Mouse (Mus musculus) E14TG2a.4 (cell line): ENCODE measurements around the gene Mrpl37.

ENCODE experiments used
- H3K27me3 ChIP-seq: 2 replicates; pipeline ENCODE4 v1.6.1; 2014; ENCODE audit warnings: low read length, control low read depth; ENCODE audit not compliant: insufficient read depth
- H3K36me3 ChIP-seq: 2 replicates; pipeline ENCODE4 v1.6.1; 2014; ENCODE audit warnings: low read length, control low read depth; ENCODE audit not compliant: insufficient read depth
- H3K4me1 ChIP-seq: replicated peaks from 2 replicates; pipeline ENCODE4 v1.6.1; 2014; ENCODE audit warnings: low read depth, low read length, control low read depth
- H3K4me3 ChIP-seq: replicated peaks from 2 replicates; pipeline ENCODE4 v1.5.1; 2014; ENCODE audit warnings: mild to moderate bottlenecking, low read length
- H3K9me3 ChIP-seq: 2 replicates; pipeline ENCODE4 v1.6.1; 2014; ENCODE audit warnings: low read length, control low read depth
- CTCF ChIP-seq: conservative IDR thresholded peaks from 2 replicates; pipeline ENCODE4 v1.5.1; 2014; ENCODE audit warnings: low read length
- NANOG ChIP-seq: IDR thresholded peaks from 2 replicates; pipeline ENCODE4 v1.6.1; 2014; ENCODE audit warnings: borderline replicate concordance, low read length, mixed read lengths
- POU5F1 ChIP-seq: IDR thresholded peaks from 2 replicates; pipeline ENCODE4 v1.6.1; 2014; ENCODE audit warnings: low read length, borderline replicate concordance

Mrpl37 gene

DNA sequence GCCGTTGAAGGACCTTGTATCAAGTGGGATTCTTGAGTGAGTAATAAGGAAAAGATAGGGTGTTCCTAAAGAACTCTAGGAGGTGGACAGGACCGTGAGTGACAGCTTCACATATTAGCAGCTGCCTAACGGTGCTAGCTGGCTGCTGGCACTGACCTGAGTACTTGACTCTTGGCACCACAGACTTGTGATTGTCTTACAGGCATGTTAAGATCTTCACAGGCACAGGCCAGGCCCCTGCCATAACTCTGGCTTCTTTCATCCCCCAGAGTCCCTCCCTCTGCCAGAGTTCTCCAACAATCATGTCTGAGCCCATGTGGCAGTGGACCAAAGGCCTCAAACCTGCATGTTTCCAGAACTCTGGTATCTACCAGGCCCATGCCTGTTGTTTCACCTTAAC, 48.1 kb downstream of the Mrpl37 start:
- Histone ChIP-seq H3K4me3 (no peak overlapping the region), H3K4me1 (peaks cover 56% of the 10 kb centered on the region), H3K27me3 (no peaks in the 10 kb centered on the region), H3K36me3 (peaks cover 5% of the 10 kb centered on the region; the same call in 1 of the 2 replicates), H3K9me3 (no peaks in the 10 kb centered on the region)
- TF ChIP-seq POU5F1 (no peak), CTCF (no peak)

DNA sequence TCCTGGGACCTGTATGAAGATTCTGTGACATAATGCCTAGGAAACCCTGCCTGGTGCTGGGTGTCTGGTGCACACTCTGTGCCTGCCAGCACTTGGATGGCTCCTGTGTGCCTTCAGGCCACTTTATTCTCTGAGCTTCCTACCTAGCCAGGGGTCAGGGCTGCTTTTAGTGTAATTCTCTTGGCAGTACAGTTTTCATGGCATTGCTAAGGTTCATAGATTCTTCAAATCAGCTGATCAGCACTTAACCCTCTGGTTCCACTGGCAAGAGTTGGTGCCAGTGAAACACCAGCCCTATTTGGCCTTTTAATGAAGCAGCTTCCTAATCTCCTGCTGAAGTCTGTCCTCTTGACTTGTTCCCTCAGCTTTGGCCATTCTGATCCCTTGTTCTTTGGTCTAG, 49.4 kb downstream of the Mrpl37 start:
- Histone ChIP-seq H3K9me3 (no peaks in the 10 kb centered on the region), H3K4me3 (no peak overlapping the region), H3K27me3 (no peaks in the 10 kb centered on the region), H3K36me3 (peaks cover 5% of the 10 kb centered on the region; the same call in 1 of the 2 replicates), H3K4me1 (peaks cover 43% of the 10 kb centered on the region)
- no peak for TF ChIP-seq CTCF

DNA sequence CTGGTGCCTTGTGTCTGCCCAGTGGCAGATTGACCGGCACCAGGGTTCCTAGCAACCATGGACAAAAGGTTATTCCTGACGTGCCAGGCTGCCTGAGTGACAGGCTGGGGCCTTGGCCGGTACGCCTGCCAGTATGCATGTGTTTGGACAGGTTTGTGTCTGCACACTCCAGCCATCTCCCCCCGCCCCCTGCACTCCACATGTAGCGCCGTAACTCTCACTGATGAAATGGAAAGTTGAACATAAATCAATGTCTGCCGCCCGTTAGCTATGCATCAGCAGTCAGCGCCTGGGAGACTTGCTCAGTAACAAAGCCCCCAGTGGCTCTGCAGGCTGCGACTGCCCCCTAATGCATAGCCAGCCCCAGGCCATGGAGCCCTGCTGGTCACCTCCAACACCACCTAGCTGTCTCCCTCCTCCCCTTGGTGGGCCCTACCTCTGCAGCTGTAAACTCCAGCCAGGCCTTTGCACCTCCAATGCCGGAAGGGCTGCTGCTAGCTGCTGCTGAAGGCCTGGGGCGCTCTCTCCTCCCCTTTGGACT, 50.6 kb downstream of the Mrpl37 start:
- no peak overlapping the region for H3K4me3 ChIP-seq
- no peaks in the 10 kb centered on the region for H3K27me3 ChIP-seq
- peaks cover 5% of the 10 kb centered on the region; the same call in 1 of the 2 replicates for H3K36me3 ChIP-seq
- H3K4me1 ChIP-seq = peaks cover 42% of the 10 kb centered on the region
- no peaks in the 10 kb centered on the region for H3K9me3 ChIP-seq
- TF ChIP-seq CTCF (no peak), NANOG (no peak), POU5F1 (no peak)

DNA sequence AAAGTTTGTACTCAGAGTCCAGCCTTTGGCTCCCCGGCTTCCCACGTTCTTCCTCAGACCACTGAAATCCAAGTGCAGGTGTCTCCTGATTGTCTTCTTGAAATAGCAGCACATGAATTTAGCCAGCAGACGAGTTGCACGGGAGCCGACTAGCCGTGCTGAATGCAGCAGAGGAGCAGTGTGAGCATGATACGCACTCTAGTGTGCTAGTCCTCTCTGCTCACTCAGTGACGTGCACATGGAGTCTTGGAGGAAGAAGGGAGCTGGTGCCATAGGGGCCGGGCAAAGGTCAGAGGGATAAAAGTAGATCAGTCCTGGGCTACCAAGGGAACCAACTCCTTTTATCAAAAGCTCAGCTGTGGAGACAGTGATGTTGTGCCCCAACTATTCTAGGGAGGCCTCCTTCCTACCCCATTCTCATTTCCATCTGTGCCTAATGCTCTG, 52.8 kb downstream of the Mrpl37 start:
- Histone ChIP-seq H3K4me3 (no peak overlapping the region), H3K9me3 (no peaks in the 10 kb centered on the region), H3K36me3 (peaks cover 20% of the 10 kb centered on the region), H3K4me1 (peaks cover 22% of the 10 kb centered on the region), H3K27me3 (no peaks in the 10 kb centered on the region)
- TF ChIP-seq POU5F1 = no peak
- no peak for TF ChIP-seq CTCF
- no peak for TF ChIP-seq NANOG

DNA sequence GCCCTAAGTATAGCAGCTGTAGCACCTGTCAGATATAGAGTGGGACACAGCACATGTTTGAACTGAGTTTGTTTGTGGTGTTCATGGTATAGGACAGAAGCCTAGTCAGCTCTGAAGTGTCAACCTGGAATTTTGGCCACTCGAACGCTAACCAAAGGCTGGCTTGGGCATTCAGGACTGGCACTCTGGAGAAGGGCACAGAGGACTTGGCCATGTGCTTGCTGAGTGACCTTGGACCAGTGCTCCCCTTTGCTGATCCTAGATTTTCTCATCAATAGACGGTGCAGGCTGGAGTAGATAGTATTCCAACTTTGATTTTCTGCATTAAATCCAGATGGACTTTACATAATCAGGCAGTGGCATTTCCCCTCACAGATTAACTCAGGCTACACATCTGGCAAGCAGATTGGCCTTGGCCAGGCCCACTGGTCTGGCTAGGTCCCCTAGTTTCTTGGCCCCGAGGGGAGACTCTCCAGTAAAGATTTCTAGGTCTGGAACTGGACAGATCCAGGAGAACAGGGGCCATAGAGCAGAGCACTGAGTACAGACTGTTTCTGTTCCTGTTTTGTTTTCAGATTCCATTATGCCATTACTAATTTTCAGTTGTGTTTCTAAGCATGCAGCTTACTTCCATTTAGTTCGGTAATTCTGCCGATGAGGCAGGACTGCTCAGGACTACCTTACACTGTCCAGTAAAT, 53.4 kb downstream of the Mrpl37 start:
- peaks cover 18% of the 10 kb centered on the region for H3K4me1 ChIP-seq
- no peaks in the 10 kb centered on the region for H3K27me3 ChIP-seq
- H3K9me3 ChIP-seq = no peaks in the 10 kb centered on the region
- TF ChIP-seq POU5F1 = no peak
- no peak for TF ChIP-seq CTCF
- TF ChIP-seq NANOG = no peak
- no peak overlapping the region for H3K4me3 ChIP-seq
- H3K36me3 ChIP-seq = peaks cover 17% of the 10 kb centered on the region

DNA sequence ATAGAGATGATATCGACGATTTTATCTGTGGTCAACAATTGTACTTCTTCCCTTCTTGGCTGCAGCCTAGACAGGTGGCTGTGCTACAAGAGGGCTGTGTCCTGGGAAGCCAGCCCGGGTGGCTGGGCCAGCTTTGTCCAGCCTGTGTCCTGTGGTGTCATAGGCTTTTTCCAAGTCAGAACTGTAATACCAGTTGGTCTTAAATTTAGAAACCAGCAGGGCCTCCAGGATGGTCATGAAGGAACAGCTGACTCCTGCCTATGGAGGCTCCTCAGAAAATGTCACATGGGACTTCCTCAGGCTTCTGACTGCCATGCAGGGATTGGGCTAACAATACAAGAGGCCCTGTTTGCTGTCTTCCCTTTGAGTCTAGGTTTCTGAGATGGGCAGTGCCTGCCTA, 54.1 kb downstream of the Mrpl37 start:
- Histone ChIP-seq H3K27me3 (no peaks in the 10 kb centered on the region), H3K9me3 (no peaks in the 10 kb centered on the region), H3K4me1 (peaks cover 24% of the 10 kb centered on the region), H3K4me3 (no peak overlapping the region), H3K36me3 (peaks cover 17% of the 10 kb centered on the region)
- TF ChIP-seq CTCF (no peak), NANOG (no peak), POU5F1 (no peak)

DNA sequence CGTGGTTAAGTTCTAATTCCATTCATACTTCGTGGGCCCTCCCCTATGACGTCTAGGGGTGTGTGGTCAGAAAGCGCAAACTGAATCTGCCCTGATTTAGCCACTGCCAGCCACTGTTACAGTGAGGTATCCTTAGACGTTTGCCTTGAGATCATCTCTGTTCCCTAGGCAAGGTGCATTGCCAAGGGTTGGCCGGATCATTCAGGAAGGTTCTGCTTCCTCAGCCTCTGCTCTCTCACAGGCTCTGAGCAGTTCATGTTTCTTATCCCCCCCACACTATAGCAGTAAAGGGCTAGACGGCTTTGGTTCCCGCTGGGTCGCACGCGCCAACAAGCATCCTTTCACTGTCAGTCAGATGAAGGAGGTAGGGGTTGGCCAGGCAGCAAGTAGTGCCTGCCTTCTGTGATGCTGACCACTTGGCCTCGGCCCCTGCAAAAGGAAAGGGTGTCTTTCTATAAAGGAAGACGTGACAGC, 54.6 kb downstream of the Mrpl37 start:
- Histone ChIP-seq H3K4me3 (no peak overlapping the region), H3K4me1 (peaks cover 24% of the 10 kb centered on the region), H3K36me3 (peaks cover 15% of the 10 kb centered on the region), H3K9me3 (no peaks in the 10 kb centered on the region), H3K27me3 (no peaks in the 10 kb centered on the region)
- TF ChIP-seq CTCF (no peak), POU5F1 (no peak), NANOG (no peak)

DNA sequence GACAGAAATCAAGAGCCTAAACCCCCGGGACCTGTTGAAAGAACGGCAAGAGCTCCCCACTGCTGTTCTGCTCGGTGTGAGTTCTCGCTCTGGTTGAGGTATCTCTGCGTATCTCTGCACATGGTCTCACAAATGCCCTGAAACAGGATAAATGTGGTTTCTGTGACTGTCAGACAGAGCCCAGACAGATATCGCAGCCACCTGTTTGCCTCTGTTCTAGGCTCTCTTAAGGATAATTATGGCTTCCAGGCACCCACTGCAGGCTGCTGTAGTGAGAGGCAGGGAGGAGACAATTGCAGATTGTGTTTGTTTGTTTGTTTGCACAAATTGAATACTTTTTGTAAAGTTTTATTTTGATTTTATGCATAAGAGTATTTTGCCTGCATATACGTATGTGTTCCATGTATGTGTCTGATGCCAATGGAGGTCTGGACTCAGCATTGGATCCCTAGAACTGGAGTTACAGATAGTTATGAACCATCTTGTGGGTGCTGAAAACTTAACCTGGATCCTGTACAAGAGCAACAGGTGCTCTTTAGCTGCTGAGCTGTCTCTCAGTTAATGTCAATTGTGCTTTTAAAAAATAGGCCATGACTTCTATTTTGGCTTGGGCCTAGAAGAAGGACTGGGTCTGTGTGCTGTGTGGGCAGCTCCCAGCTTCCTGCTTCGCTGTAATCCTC, 55.2 kb downstream of the Mrpl37 start:
- H3K27me3 ChIP-seq = no peaks in the 10 kb centered on the region
- peaks cover 15% of the 10 kb centered on the region for H3K36me3 ChIP-seq
- TF ChIP-seq CTCF (no peak), POU5F1 (no peak), NANOG (no peak)
- peaks cover 21% of the 10 kb centered on the region for H3K4me1 ChIP-seq
- H3K4me3 ChIP-seq = no peak overlapping the region
- no peaks in the 10 kb centered on the region for H3K9me3 ChIP-seq

DNA sequence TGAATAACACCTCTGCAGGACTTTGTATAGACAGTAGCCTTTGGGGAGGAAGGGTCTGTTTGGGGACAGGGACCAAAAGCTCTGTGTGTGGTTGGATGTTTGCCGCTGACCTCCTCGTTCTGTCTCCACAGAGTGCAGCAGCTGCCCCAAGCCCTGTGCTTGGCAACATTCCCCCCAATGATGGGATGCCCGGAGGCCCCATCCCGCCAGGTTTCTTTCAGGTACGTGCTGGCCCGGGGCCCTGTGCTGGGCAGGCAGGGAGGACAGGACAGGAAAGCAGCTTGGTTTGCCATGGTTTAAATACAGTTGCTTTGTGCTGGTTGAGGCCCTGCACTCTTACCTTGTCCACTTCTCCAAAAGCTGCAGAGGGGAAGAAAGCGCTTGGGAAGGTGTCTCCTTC, 57.1 kb downstream of the Mrpl37 start:
- TF ChIP-seq NANOG = no peak
- no peak for TF ChIP-seq POU5F1
- no peak for TF ChIP-seq CTCF
- H3K36me3 ChIP-seq = peaks cover 15% of the 10 kb centered on the region
- no peak overlapping the region for H3K4me3 ChIP-seq
- H3K4me1 ChIP-seq = peaks cover 9% of the 10 kb centered on the region
- no peaks in the 10 kb centered on the region for H3K27me3 ChIP-seq
- H3K9me3 ChIP-seq = no peaks in the 10 kb centered on the region
